Mouse (Mus musculus) monocyte, adult 2 months (primary cell): ENCODE measurements around the gene Cdip1.
"Not testable (repeated sequence)": the region's sequence is repeated elsewhere in the genome, so short reads cannot be mapped to it uniquely, and the experiment has no call there.

Experiments
- DNase-seq, 2 experiments: peaks; one replicate each; pipeline ENCODE4 v3.0.0; 2022; ENCODE audit warnings: low spot score in 2 of 2, low read depth in 1 of 2

The Cdip1 gene

DNA sequence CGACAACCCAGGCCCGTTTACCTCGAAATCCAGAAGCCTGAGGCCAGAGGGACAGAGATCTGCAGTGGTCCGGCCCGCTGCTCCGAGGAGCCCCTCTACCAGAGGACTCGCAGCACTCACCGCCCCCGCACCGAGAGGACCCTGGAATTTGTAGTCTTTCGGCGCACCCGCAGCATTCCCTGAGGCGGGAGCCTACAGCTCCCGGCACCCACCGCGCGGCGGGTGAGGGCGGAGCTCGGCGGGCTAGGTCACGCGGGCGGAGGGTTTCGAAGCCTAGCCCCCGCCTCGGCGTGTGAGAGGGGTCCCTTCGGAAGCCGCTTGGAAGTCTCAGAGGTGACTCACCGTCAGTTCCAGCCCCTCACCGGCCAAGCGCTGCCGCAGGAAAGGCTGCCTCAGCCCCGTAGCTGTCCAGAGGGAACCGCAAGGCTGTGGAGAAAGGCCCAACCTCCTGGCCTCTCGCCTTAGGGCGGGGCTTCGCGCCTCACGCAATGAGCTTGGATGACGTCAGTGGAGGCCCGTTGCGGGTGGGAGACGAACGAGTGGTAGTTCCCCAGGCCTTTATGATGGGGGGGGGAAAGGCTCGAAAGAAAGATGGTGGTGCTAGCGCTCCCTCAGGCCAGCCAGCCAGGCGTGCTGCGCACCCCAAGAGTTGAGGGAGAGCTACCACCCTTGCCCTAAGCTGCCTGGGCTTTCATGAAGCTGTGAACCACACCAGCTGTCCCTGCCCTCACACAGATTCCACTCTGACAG, at the start of gene Cdip1:
Gene Cdip1, minus strand, starts transcription at position 483 of the 750 bp plus-strand sequence.
- DNase-seq: peak; percentile 90 to 97

GRCm38 (mm10) chr16:4839552-4839951, 49.5 kb upstream of the Cdip1 start:
- DNase-seq: no peak

DNA sequence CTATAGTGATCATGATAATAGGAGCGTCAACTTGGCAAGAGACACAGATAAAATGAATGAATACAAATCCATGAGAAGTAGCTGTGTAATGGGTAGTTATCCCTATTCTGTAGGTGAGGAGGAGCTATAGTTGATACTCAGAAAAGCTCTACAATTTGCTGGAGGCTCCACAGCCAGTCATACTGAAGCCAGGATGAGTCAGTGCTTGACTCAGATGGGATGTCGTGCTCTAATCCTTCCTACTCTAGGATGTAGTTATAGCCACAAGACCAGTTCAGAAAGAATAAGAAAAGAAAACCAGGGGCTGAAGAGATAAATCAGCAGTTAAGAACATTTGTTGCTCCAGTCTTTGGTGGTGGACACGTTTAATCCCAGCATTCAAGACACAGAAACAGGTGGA, 47.5 kb upstream of the Cdip1 start:
- DNase-seq: no peak

- DNase-seq: no peak
Observed at GRCm38 (mm10) chr16:4835191-4835590, 45.1 kb upstream of the Cdip1 start, which contains the start of gene 4930562C15Rik. TSS of gene 4930562C15Rik (plus strand) at chr16:4835416.

DNA sequence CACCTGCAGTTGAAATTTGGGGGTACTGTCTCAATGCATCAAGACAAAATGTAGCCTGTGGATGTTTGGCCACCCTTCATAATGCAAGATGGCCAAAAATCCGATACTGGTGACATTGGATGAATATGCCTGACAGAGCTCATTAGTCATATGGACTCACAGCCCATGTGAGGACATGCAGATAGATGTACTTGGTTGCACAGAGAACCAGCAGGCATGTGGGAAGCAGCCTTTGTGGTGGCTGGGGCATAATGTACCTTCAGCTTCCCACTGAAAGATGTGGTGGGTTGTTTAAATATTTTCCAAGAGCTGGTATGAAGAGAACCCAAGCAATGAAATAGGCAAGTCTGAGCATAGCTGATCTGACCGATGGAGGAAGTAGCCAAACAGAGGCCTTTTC, 43.8 kb upstream of the Cdip1 start:
- DNase-seq: no peak

DNA sequence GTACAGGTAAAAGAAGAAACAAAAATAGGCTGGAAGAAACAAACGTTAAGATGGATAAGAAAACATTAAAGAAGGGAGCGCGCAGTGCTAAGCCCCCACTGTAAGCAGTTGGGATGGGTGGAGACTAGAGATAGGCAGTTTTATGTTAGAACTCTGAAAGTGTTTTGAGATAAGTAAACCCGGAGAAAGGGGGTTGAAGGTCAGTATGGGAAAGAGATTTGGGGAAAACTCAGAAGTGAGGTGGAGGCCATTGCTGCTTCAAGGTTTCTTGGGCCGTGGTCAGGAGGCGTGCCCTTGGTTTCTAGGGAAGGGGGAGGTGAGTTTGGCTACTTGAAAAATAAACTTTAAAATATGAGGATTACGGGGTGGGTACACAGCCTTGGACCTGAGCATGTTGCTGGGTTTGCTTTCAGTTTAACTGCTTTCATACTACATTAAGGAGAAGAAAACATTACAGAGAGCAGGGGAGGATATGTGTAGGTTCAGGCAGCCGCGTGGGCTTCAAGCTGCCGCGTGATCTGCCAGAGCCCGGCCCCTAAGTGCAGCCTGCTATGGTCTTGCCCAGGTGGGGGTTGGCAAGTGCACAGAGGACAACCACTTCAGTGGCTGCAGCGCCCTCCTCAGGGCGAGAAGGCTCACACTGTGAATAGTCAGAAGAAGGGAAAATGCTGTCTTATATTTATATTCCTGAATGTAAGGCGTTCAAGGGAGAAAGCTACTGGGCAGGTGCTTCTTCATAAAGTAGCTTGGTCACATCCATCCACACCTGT, 41.7 kb upstream of the Cdip1 start:
- no peak for DNase-seq

- DNase-seq: no peak
Observed at GRCm38 (mm10) chr16:4829271-4829900, 39.3 kb upstream of the Cdip1 start.

- no peak for DNase-seq
Observed at GRCm38 (mm10) chr16:4827639-4828038, 37.5 kb upstream of the Cdip1 start.

DNA sequence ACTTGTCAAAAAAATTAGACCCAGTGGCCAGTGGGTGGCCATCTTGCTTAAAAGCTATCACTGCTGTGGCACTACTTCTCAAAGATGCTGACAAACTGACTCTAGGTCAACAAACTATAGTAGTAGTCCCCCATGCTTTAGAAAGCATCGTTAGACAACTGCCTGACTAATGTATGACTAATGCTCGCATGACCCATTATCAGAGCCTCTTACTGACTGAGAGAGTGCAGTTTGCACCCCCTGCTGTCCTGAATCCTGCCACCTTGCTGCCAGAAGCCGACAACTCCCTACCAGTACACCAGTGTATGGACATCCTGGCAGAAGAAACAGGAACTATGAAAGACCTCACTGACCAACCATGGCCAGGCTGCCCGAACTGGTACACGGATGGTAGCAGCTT, 34.4 kb upstream of the Cdip1 start:
- DNase-seq: not testable (repeated sequence)

- DNase-seq: no peak
Observed at GRCm38 (mm10) chr16:4818349-4818748, 28.3 kb upstream of the Cdip1 start.

- DNase-seq: no peak
Observed at GRCm38 (mm10) chr16:4796631-4797030, 6.5 kb upstream of the Cdip1 start.

- no peak for DNase-seq
Observed at GRCm38 (mm10) chr16:4791332-4791731, 1.2 kb upstream of the Cdip1 start.

DNA sequence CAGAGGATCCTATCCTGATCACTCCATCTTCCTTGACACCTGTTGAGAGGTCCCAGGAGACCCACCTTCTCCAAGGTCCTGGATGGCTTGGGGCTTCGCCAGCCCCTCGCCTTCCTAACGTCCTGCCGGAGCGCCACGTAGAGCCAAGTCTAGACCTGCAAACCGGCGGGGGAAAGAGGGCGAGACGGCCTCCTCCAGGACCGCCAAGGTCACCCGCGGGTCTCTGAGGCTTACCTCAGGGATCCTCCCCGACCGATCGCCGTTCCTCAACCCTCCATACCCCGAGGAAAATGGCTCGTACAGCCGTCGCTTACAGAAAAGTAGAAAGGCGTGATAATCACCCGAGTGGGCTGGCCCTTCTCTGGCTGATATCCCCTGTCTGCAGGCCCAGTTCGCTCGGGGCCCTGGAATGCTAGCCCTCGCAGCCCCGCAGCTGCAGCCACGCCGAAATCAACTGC, 752 bp downstream of the Cdip1 start:
- no peak for DNase-seq

GRCm38 (mm10) chr16:4788176-4788575, 1.9 kb downstream of the Cdip1 start:
- DNase-seq: no peak

DNA sequence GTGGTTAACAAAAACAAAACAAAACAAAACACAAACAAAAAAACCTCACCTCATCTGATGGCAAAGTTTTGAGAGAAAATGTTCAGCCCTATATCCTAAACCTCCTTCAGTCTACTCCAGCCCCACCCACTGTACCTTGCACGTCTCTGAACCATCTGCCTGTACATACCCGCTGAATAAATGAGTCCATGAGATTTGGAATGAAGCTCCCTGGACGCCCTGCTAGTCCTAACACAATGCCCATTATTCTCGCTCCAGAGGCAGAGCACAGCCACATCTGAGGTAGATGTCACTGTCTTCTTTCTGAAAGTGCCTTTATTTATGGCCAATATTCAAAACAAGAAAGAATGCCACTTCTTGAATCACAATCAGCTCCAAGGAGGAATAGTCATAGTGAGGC, 4.4 kb downstream of the Cdip1 start:
- no peak for DNase-seq

DNA sequence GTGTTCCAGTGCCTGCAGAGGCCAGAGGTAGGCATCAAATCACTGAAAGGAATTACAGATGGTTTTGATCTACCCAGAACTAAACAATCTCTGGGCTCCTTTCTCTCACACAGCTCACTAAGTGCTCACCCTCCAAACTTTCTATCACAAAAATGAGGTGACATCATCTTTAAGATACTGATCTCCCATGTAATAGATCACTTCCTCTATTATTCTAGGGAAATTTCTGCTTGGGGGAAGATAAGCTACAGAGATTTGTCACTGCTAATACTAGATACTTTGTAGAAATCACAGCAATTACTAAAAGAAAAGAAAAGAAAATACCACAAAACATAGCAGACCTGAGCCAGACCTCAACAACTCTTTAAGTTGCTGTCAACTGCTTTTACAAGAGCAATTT, 7.6 kb downstream of the Cdip1 start:
- no peak for DNase-seq

- DNase-seq: no peak
Observed at GRCm38 (mm10) chr16:4781524-4782196, 8.4 kb downstream of the Cdip1 start.

GRCm38 (mm10) chr16:4778940-4779339, 11.2 kb downstream of the Cdip1 start:
- no peak for DNase-seq

- DNase-seq: no peak
Observed at GRCm38 (mm10) chr16:4777905-4778609, 12.0 kb downstream of the Cdip1 start.

DNA sequence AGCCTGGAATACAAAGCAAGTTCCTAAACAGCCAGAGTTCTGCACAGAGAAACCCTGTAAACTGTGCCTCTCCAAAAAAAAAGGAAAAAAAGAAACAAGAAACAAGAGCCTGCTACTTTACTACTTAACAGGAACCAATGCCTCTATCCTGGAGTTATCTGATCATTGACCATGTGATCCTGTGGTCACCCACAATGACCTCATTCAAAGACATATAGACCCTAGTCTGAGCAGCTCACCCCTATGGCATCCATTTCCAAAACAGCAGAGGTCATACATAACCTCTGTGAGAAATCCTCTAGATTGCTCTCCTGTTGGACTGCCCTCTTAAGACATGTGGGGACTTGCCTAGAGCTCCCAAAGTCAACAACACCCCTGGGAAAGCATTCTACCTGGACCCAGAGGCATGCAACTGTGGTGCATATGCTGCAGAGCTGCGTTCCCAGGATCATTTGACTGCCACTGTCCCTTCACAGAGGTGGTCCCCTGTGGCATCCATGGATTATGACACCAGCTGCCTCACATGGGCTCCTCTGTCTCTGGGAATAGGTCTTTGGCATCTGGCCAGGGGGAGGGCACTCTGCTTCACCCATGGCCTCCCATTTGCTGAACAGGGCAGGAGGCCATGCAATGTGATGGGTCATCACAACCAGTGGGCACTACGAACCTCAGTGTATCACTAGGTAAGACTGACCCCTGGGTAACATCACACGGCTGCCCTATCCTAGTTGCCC, 12.8 kb downstream of the Cdip1 start:
- DNase-seq: no peak
